Mouse (Mus musculus): Measurements from ENCODE around the gene Usp16. TPM values are rescaled to one million over a fixed set of nuclear protein-coding genes. Genes with fewer than 3 reads are reported as not detected.

The Usp16 gene
- total RNA-seq, 2 experiments from 2014 or later = 41.6 to 47.3 TPM

Other genes starting within 250 kb of the Usp16 start
- gene N6amt1, start 100.5 kb upstream of the Usp16 start, total RNA-seq (2021) = 10 to 100 TPM; 19.1 to 19.3 TPM
- 10 to 100 TPM; 43.7 to 44.8 TPM for gene Ltn1, start 22.1 kb upstream of the Usp16 start, total RNA-seq (2021)
- 10 to 100 TPM; 10.2 to 11.3 TPM for gene Rwdd2b, start 14.1 kb upstream of the Usp16 start, total RNA-seq (2021)
- gene Cct8, start 41.2 kb downstream of the Usp16 start, total RNA-seq (2021) = 100 to 1,000 TPM; 156 to 160 TPM
- gene Map3k7cl, start 98.6 kb downstream of the Usp16 start, total RNA-seq (2021) = under 1 TPM; 0.57 to 0.62 TPM
- gene Bach1, start 244.2 kb downstream of the Usp16 start, total RNA-seq (2021) = 10 to 100 TPM; 12.0 to 12.8 TPM

Measured in left cerebral cortex, postnatal 36 days (tissue).